Mouse (Mus musculus) liver, embryonic 15.5 days (tissue): ENCODE measurements around the gene Ier2. TPM values are rescaled to one million over a fixed set of nuclear protein-coding genes. Genes with fewer than 3 reads are reported as not detected.
"Not testable (repeated sequence)": the region's sequence is repeated elsewhere in the genome, so short reads cannot be mapped to it uniquely, and the experiment has no call there.

Experiments used
- ATAC-seq: fragments of 200-750 bp; cut with Nextera tagmentation; 2 replicates; pipeline ENCODE4 v1.8.0; 2017; ENCODE audit warnings: moderate number of reproducible peaks, mild to moderate bottlenecking, moderate library complexity; ENCODE audit not compliant: insufficient read depth
- H3K27ac ChIP-seq: fragments of 300-500 bp; sonication (generic); replicated peaks from 2 replicates; pipeline ENCODE4 v1.5.1; 2015; ENCODE audit warnings: mild to moderate bottlenecking, inconsistent platforms
- H3K27me3 ChIP-seq: fragments of 300-500 bp; sonication (generic); 2 replicates; pipeline ENCODE4 v1.6.1; 2015; ENCODE audit warnings: mild to moderate bottlenecking, inconsistent platforms
- H3K36me3 ChIP-seq: fragments of 300-500 bp; sonication (generic); replicated peaks from 2 replicates; pipeline ENCODE4 v1.6.1; 2015; ENCODE audit warnings: moderate library complexity, mild to moderate bottlenecking, inconsistent platforms
- H3K4me1 ChIP-seq: fragments of 300-500 bp; sonication (generic); replicated peaks from 2 replicates; pipeline ENCODE4 v1.6.1; 2015; ENCODE audit warnings: inconsistent platforms
- H3K4me2 ChIP-seq: fragments of 300-500 bp; sonication (generic); 2 replicates; pipeline ENCODE4 v1.6.1; 2015; ENCODE audit warnings: moderate library complexity, mild to moderate bottlenecking, inconsistent platforms
- H3K4me3 ChIP-seq: fragments of 300-500 bp; sonication (generic); replicated peaks from 2 replicates; pipeline ENCODE4 v1.5.1; 2015; ENCODE audit warnings: mild to moderate bottlenecking, inconsistent platforms
- H3K9ac ChIP-seq: fragments of 300-500 bp; sonication (generic); 2 replicates; pipeline ENCODE4 v1.6.1; 2015; ENCODE audit warnings: moderate library complexity, mild to moderate bottlenecking, inconsistent platforms
- H3K9me3 ChIP-seq: fragments of 300-500 bp; sonication (generic); replicated peaks from 2 replicates; pipeline ENCODE4 v1.6.1; 2016; ENCODE audit warnings: inconsistent platforms
- WGBS: fragments of 180-500 bp; shearing (Covaris S2); methylation state at CpG from one replicate; pipeline ENCODE4 v1.1.7; 2015; ENCODE audit warnings: mixed read lengths; ENCODE audit not compliant: insufficient replicate concordance; 5-methylcytosine and 5-hydroxymethylcytosine counted together
- polyA plus RNA-seq: library from polyadenylated mRNA; unstranded; fragments of >200 nt; fragmentation: Nextera tagmentation; extraction: Ambion mirVana; gene quantifications from 2 replicates; pipeline ENCODE4 v1.2.1, GENCODE M21; 2015

Gene Ier2
- polyA plus RNA-seq, 1 experiment from 2014 or later = 23.1 TPM

DNA sequence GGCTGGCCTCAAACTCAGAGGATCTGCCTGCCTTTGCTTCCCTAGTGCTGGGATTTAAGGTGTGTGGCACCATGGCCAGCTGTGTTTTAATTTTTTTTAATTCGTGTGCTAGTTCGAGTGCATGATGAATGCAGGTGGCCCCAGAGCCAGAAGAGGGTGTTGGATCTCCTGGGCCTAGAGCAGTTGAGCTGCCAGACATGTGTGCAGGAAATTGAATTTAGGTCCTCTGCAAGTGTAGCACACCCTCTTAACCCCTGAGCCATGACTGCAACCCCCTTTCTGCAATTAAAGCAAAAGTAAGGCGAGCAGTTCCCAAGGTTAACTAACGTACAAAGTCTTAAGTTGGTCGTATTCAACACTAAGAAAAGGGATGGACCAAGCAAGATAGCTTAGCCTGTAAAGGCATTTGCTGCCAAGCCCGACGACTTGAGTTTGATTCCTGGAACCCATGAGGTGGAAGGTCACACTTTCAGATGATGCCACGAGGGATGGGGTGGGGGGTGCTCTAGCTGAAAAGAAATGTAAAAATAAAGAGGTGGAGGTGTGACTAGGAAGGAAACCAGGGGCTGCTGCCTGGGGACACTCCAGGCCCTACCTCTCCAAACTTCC, 24.6 kb downstream of the Ier2 start:
- H3K4me3 ChIP-seq = peak overlapping the region; percentile 72
- peaks cover 21% of the 10 kb centered on the region for H3K4me1 ChIP-seq
- WGBS = 32% methylated on average over 8 of the region's 8 CpGs
- no peaks in the 10 kb centered on the region for H3K9me3 ChIP-seq
- no peak overlapping the region for H3K27ac ChIP-seq
- H3K9ac ChIP-seq = peak overlapping the region; percentile 66; the same call in 1 of the 2 replicates
- H3K4me2 ChIP-seq = peak overlapping the region; percentile 93
- ATAC-seq = no peak
- no peaks in the 10 kb centered on the region for H3K36me3 ChIP-seq
- peaks cover 35% of the 10 kb centered on the region for H3K27me3 ChIP-seq

DNA sequence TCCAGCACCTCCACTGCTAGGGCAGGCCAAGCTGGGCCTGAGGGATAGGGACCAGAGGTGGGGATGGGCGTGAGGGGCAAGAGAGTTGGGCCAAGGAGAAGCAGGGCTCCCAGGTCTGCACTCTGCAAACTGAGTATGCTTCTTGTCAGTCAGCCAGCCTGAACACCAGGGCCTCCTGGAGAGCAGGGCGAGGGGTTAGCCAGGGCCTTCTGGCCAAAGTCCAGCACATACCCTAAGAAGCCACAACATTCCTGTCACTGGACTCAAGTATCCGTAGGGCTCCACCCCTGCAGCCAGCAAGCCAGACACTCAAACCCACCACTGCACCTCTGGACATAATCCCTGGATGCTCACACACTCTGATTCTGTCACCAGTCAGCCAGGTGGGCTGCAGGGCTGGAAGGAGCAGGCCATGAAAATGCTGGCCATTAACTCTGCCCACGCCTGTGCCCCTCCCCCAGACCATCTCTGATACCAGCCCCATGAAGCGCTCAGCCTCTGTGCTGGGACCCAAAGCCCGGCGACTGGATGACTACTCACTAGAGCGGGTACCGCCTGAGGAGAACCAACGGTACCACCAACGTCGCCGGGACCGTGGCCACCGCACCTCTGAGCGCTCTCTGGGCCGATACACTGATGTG, 26.5 kb downstream of the Ier2 start:
- 81% methylated on average over 17 of the region's 17 CpGs for WGBS
- Histone ChIP-seq H3K27me3 (peaks cover 39% of the 10 kb centered on the region), H3K4me2 (no peak overlapping the region), H3K9ac (no peak overlapping the region), H3K9me3 (no peaks in the 10 kb centered on the region), H3K36me3 (no peaks in the 10 kb centered on the region), H3K27ac (no peak overlapping the region), H3K4me1 (peaks cover 16% of the 10 kb centered on the region), H3K4me3 (no peak overlapping the region)
- no peak for ATAC-seq

DNA sequence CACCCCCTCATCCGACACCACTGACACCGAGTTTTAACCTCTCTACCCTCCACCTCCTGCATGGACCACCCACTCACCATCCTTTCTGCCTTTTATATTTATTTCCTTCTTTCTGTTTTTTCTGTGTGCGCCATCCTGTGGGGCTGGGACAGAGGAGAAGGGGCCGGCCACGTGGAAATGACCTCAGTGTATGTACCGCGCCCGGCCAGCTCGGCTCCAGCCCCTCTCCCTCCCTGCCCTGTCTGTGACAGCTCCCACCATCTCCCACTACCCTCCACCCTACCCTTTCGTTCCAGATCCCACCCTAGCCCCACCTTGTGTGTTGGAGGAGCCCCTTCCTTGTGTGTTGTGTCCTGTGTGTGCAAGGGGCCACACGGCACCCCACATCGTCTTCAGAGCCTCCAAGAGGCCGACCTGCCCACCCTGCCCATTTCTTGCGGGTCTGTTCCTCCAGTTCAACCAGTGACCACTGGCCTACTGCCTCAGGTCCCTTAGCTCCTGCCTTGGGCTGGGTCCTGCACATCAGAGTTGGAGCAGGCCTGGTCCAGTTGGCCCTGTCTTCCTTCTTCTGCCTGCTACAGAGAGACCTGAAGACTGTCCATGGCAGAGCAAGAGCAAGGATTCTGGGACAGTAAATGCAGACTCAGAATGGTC, 27.1 kb downstream of the Ier2 start:
- Histone ChIP-seq H3K4me2 (no peak overlapping the region), H3K27ac (no peak overlapping the region), H3K9ac (no peak overlapping the region), H3K9me3 (no peaks in the 10 kb centered on the region), H3K4me1 (peaks cover 13% of the 10 kb centered on the region), H3K27me3 (peaks cover 39% of the 10 kb centered on the region), H3K36me3 (no peaks in the 10 kb centered on the region), H3K4me3 (no peak overlapping the region)
- ATAC-seq = no peak
- 71% methylated on average over 13 of the region's 14 CpGs for WGBS

DNA sequence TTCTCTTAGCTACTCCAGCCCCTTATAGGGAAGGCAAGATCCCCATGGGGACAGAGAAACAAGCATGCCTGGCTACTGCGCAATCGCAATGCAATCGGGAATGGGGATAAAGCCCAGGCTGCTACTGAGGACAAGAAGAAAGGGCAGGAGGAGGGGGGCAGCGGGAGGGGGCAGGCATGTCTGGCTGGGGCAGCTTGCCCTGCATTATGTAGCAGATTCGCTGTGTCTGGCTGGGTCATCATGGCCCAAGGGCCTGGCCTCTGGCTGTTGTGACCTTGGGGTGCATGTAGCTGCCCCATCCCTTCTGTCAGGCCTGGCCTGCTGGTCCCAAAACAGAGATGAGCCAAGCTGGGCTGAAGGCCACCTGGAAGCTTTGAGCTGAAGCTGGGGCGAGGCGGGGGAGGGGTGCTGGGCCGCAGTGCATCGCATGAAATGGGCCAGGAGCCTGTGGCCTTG, 27.8 kb downstream of the Ier2 start:
- Histone ChIP-seq H3K9ac (no peak overlapping the region), H3K9me3 (no peaks in the 10 kb centered on the region), H3K4me3 (no peak overlapping the region), H3K36me3 (no peaks in the 10 kb centered on the region), H3K27ac (no peak overlapping the region), H3K27me3 (peaks cover 39% of the 10 kb centered on the region), H3K4me1 (peaks cover 7% of the 10 kb centered on the region), H3K4me2 (no peak overlapping the region)
- WGBS = 65% methylated on average over 9 of the region's 9 CpGs
- ATAC-seq = no peak

DNA sequence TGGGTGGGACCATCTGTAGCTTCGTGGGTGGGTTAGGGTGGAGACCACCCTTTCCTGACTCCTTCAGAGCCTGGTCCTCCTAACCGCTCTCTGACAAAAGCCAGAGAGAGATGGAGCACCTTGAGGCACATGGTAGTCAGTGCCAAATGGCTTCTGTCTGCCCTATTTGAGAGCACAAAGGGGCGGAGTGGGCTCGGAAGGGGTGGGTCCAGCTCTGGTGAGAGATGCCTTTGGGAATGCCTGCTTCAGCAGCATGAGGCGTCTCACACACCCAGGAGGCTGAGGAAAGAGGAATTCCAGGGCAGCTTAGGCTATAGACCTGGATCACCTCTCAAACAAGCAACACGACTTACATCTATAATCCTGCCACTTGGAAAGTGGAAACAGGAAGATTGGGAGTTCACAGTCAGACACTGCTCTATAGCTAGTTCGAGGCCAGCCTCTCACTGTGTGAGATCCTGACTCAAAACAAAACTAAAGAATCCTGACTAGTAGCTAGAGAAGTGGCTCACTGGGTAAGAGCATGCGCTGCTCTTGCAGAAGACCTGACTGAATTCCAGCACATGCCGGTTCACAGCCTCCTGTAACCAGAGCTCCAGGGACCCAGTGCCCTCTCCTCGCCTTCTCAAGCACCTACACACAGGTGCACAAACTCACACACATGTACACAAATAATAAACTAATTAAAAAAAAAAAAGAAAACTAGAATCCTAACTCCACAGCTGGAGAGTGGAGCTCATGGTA, 28.6 kb downstream of the Ier2 start:
- ATAC-seq = no peak

DNA sequence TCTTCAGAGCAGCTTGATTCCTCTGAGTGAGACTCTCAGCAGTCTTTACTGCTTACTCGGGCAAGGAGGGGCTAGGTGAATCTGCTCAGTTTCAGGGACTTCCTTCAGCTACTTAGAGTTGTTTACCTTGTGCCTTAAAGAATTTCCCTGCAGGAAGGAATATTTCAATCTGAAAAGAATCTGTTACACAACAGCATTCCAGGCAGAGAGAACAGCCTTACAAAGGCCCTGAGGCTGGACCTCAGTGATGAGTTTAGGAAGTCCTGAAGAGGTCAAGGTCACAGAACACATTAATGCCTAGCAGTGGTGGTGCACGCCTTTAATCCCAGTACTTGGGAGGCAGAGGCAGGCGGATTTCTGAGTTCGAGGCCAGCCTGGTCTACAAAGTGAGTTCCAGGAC, 30.8 kb downstream of the Ier2 start:
- 65% methylated on average over 4 of the region's 4 CpGs for WGBS
- Histone ChIP-seq H3K4me2 (no peak overlapping the region), H3K36me3 (no peaks in the 10 kb centered on the region), H3K9me3 (no peaks in the 10 kb centered on the region), H3K4me3 (no peak overlapping the region), H3K27ac (no peak overlapping the region), H3K4me1 (no peaks in the 10 kb centered on the region), H3K9ac (no peak overlapping the region), H3K27me3 (peaks cover 21% of the 10 kb centered on the region; the same call in 1 of the 2 replicates)
- no peak for ATAC-seq

More for the DNA sequence above, 28.6 kb downstream of the Ier2 start:
- Histone ChIP-seq H3K4me1 (peaks cover 7% of the 10 kb centered on the region), H3K4me2 (no peak overlapping the region), H3K27ac (no peak overlapping the region), H3K27me3 (peaks cover 39% of the 10 kb centered on the region), H3K36me3 (no peaks in the 10 kb centered on the region), H3K9ac (no peak overlapping the region), H3K9me3 (no peaks in the 10 kb centered on the region), H3K4me3 (no peak overlapping the region)
- 47% methylated on average over 10 of the region's 10 CpGs for WGBS

DNA sequence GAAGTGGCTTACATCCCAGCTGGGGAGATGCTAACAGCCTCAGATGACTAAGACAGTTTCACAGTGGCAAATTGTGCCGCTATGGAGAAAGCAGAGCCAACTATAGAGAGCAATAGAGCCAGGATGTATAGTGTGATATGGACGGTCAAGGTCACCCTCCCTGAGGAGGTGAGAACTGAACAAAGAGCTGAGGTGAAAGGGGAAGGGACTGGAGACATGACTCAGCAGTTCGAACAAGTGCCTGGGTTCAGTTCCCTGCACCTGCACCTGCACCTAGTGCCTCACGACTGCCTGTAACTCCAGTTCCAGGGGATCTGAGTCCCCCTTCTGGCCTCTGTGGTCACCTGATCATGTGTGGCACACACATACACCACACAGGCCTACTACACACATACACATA, 32.5 kb downstream of the Ier2 start:
- no peak overlapping the region for H3K4me3 ChIP-seq
- H3K4me1 ChIP-seq = no peaks in the 10 kb centered on the region
- ATAC-seq = no peak
- no peak overlapping the region for H3K4me2 ChIP-seq
- no peaks in the 10 kb centered on the region for H3K9me3 ChIP-seq
- WGBS = 44% methylated on average over 4 of the region's 4 CpGs
- H3K27me3 ChIP-seq = 0 out of 2 replicates have a peak, but pooled peaks cover 9% of the 10 kb centered on the region
- H3K36me3 ChIP-seq = no peaks in the 10 kb centered on the region
- H3K9ac ChIP-seq = no peak overlapping the region
- H3K27ac ChIP-seq = no peak overlapping the region

DNA sequence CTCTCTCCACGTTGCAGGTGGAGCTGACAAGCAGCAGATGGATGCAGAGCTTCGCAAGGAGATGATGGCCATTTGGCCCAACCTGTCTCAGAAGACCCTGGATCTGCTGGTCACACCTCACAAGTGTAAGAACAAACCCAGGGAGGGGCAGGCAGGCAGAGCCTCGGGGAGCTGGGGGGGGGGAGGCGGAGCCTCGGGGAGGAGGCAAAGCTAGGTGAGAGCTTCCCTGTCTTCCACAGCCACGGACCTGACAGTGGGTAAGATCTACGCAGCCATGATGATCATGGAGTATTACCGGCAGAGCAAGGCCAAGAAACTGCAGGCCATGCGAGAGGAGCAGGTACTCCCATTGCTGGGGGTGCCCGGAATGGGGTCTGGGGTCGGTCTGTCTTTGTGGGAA, 33.1 kb downstream of the Ier2 start:
- Histone ChIP-seq H3K9me3 (no peaks in the 10 kb centered on the region), H3K36me3 (no peaks in the 10 kb centered on the region), H3K9ac (no peak overlapping the region), H3K4me2 (no peak overlapping the region), H3K4me1 (no peaks in the 10 kb centered on the region), H3K4me3 (no peak overlapping the region), H3K27me3 (0 out of 2 replicates have a peak, but pooled peaks cover 9% of the 10 kb centered on the region), H3K27ac (no peak overlapping the region)
- WGBS = 59% methylated on average over 11 of the region's 11 CpGs
- ATAC-seq = no peak

DNA sequence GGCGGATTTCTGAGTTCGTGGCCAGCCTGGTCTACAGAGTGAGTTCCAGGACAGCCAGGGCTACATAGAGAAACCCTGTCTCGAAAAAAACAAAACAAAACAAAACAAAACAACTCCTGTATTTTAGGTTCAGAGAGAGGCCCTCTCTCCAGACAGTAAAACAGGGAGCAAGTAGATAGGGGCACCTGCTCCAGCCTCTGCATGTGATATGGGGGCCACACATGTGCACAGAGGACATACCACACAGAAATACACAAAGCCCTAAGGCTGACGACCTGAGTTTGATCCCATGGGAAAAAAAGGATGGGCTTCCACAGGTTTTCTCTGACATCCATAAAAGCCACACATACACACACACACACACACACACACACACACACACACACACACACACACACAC, 39.2 kb downstream of the Ier2 start:
- peaks cover 15% of the 10 kb centered on the region for H3K4me1 ChIP-seq
- H3K4me2 ChIP-seq, H3K4me3 ChIP-seq, H3K27ac ChIP-seq, H3K36me3 ChIP-seq, H3K9me3 ChIP-seq, H3K9ac ChIP-seq, ATAC-seq: not testable (repeated sequence)
- H3K27me3 ChIP-seq = peaks cover 22% of the 10 kb centered on the region
- 62% methylated on average over 4 of the region's 4 CpGs for WGBS

DNA sequence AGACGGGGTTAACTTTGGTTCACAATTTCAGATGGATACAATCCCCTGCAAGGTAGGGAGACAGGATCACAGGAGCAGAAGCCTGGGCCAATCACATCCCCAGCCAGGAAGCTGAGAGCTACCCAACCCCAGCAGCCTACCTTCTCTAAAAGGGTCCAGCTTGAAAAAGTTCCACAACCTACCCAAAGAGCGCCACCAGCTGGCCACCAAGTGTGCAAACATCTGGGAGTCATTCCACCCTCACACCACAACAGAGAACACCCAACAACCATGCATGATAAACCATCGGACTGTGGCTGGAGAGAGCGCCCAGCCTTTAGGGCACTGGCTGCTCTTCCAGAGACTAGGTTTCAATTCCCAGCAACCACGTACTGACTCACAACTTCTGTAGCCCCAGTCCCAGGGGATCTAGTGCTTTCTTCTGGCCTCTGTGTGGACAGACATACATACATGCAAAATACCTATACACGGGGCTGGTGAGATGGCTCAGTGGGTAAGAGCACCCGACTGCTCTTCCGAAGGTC, 41.5 kb downstream of the Ier2 start:
- Histone ChIP-seq H3K36me3 (no peaks in the 10 kb centered on the region), H3K4me1 (peaks cover 15% of the 10 kb centered on the region), H3K9me3 (no peaks in the 10 kb centered on the region), H3K4me2 (no peak overlapping the region), H3K27ac (no peak overlapping the region), H3K27me3 (peaks cover 45% of the 10 kb centered on the region), H3K9ac (no peak overlapping the region), H3K4me3 (no peak overlapping the region)
- ATAC-seq = no peak
- 57% methylated on average over 8 of the region's 8 CpGs for WGBS

DNA sequence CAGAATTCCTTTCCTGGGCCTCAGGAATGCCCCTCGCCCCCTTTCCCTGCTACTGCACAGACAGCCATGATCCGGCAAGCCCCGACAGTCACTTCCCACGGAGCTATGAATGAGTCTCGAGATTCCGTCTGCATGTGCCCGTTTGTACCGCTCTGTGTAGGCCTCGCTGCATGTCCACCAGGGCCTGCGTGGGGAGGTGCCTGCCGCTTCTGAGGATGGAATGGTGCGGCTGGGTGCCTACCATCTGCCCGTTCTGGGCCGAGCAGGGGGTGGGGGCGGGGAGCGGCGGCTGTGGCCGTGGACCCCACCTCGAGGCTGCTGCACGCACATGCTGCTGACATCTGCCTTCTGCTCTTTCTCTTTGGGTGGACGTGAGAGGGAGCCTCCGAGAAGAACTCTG, 45.6 kb downstream of the Ier2 start:
- no peak overlapping the region for H3K4me2 ChIP-seq
- WGBS = 46% methylated on average over 22 of the region's 22 CpGs
- H3K36me3 ChIP-seq = no peaks in the 10 kb centered on the region
- no peaks in the 10 kb centered on the region for H3K4me1 ChIP-seq
- H3K27ac ChIP-seq = no peak overlapping the region
- H3K4me3 ChIP-seq = no peak overlapping the region
- no peak for ATAC-seq
- peaks cover 72% of the 10 kb centered on the region for H3K27me3 ChIP-seq
- H3K9ac ChIP-seq = no peak overlapping the region
- H3K9me3 ChIP-seq = no peaks in the 10 kb centered on the region
